Mouse (Mus musculus) heart, postnatal 0 days (tissue): ENCODE measurements around the gene Vcan. TPM values are rescaled to one million over a fixed set of nuclear protein-coding genes. Genes with fewer than 3 reads are reported as not detected.
A peak's percentile ranks its signal among the peaks of the same experiment; 100 is the strongest.

Source experiments
- ATAC-seq: fragments of 200-750 bp; cut with Nextera tagmentation; 2 replicates; pipeline ENCODE4 v1.8.0; 2017; ENCODE audit warnings: low read depth, moderate number of reproducible peaks, moderate library complexity; ENCODE audit not compliant: insufficient read depth
- DNase-seq: peaks from one replicate; pipeline ENCODE4 v3.0.0-alpha.2; 2016; ENCODE audit warnings: low spot score
- H3K27ac ChIP-seq: fragments of 300-500 bp; sonication (generic); 2 replicates; pipeline ENCODE4 v1.5.1; 2014; ENCODE audit warnings: low read depth, mild to moderate bottlenecking
- H3K27me3 ChIP-seq: fragments of 300-500 bp; sonication (generic); 2 replicates; pipeline ENCODE4 v1.6.1; 2014; ENCODE audit warnings: low read length, mixed read lengths; ENCODE audit not compliant: control insufficient read depth, insufficient read depth
- H3K36me3 ChIP-seq: fragments of 300-500 bp; sonication (generic); replicated peaks from 2 replicates; pipeline ENCODE4 v1.6.1; 2014; ENCODE audit warnings: low read length, mixed read lengths; ENCODE audit not compliant: control insufficient read depth, insufficient read depth
- H3K4me1 ChIP-seq: fragments of 300-500 bp; sonication (generic); 2 replicates; pipeline ENCODE4 v1.6.1; 2014; ENCODE audit warnings: antibody characterized with exemption; ENCODE audit not compliant: control insufficient read depth, insufficient read depth
- H3K4me2 ChIP-seq: fragments of 300-500 bp; sonication (generic); 2 replicates; pipeline ENCODE4 v1.6.1; 2014; ENCODE audit warnings: low read depth, mild to moderate bottlenecking, low read length, moderate library complexity
- H3K4me3 ChIP-seq: fragments of 300-500 bp; sonication (generic); 2 replicates; pipeline ENCODE4 v1.5.1; 2014; ENCODE audit warnings: low read depth, low read length
- H3K9ac ChIP-seq: fragments of 300-500 bp; sonication (generic); replicated peaks from 2 replicates; pipeline ENCODE4 v1.6.1; 2014; ENCODE audit warnings: low read depth, low read length, mixed read lengths
- H3K9me3 ChIP-seq: fragments of 300-500 bp; sonication (generic); replicated peaks from 2 replicates; pipeline ENCODE4 v1.6.1; 2016; ENCODE audit warnings: low read length; ENCODE audit not compliant: control insufficient read depth
- CTCF ChIP-seq: IDR thresholded peaks from 2 replicates; pipeline ENCODE4 v1.5.1; 2016; ENCODE audit warnings: antibody characterized with exemption, control low read depth, low read depth
- EP300 ChIP-seq: IDR thresholded peaks from 2 replicates; pipeline ENCODE4 v1.6.1; 2016; ENCODE audit warnings: antibody characterized with exemption, low read depth
- WGBS: fragments of 180-500 bp; shearing (Covaris S2); extraction: QIAGEN DNeasy Blood & Tissue Kit; methylation state at CpG from one replicate; pipeline ENCODE4 v1.1.7; 2014; 5-methylcytosine and 5-hydroxymethylcytosine counted together
- polyA plus RNA-seq: library from polyadenylated mRNA; unstranded; fragments of >200 nt; fragmentation: Nextera tagmentation; extraction: Ambion mirVana; gene quantifications from 2 replicates; pipeline ENCODE4 v1.2.1, GENCODE M21; 2015
- total RNA-seq: library from RNA; depleted of rRNA; stranded (reverse); fragments of >200 nt; gene quantifications from 2 replicates; pipeline ENCODE4 v1.2.3, GENCODE M21; 2014; ENCODE audit warnings: low replicate concordance

Gene Vcan
- total and polyA plus RNA-seq, 2 experiments from 2014 or later, result 14.7 to 41.4 TPM

GRCm38 (mm10) chr13:89738776-89739695 lies 3.3 kb downstream of the Vcan start:
- peaks cover 6% of the 10 kb centered on the region; the same call in 1 of the 2 replicates for H3K4me1 ChIP-seq
- WGBS, result 2% methylated on average over 31 of the region's 31 CpGs
- peak; percentile 90 for DNase-seq

DNA sequence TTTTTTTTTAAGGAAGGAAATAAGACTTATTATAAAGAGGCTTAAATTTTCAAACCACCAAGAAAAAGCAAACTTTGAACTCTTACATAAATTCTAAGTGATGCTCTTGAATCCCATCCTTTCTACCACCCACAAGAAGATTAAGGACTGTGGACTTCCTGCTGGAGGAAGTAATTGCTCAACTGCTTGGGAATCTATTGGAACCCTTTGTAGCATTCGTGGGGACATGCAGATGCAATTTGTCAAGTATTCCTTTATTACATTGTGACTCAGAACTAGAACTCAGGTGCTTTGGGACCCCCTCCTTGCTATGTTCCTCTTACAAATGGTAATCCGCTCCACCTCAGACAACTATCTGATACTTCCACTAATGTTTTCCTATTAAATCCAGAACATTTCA lies 4.0 kb downstream of the Vcan start:
- Histone ChIP-seq H3K4me2 (peak overlapping the region; percentile 88), H3K9ac (peak overlapping the region; percentile 49; the same call in 1 of the 2 replicates), H3K27me3 (no peaks in the 10 kb centered on the region), H3K27ac (peak overlapping the region; percentile 87), H3K36me3 (no peaks in the 10 kb centered on the region), H3K9me3 (no peaks in the 10 kb centered on the region), H3K4me3 (peak overlapping the region; percentile 66; the same call in 1 of the 2 replicates), H3K4me1 (peaks cover 6% of the 10 kb centered on the region; the same call in 1 of the 2 replicates)
- 50% methylated on average over 2 of the region's 2 CpGs for WGBS
- DNase-seq (no peak), ATAC-seq (no peak)
- TF ChIP-seq CTCF, result no peak

More at GRCm38 (mm10) chr13:89738776-89739695, 3.3 kb downstream of the Vcan start:
- peak; percentile 83 for ATAC-seq
- peak overlapping the region; percentile 66 for H3K4me3 ChIP-seq
- H3K9ac ChIP-seq, result peak overlapping the region; percentile 49
- no peaks in the 10 kb centered on the region for H3K27me3 ChIP-seq
- H3K4me2 ChIP-seq, result peak overlapping the region; percentile 88
- H3K9me3 ChIP-seq, result no peaks in the 10 kb centered on the region
- no peak for TF ChIP-seq CTCF
- TF ChIP-seq EP300, result no peak
- peak overlapping the region; percentile 87 for H3K27ac ChIP-seq
- no peaks in the 10 kb centered on the region for H3K36me3 ChIP-seq

DNA sequence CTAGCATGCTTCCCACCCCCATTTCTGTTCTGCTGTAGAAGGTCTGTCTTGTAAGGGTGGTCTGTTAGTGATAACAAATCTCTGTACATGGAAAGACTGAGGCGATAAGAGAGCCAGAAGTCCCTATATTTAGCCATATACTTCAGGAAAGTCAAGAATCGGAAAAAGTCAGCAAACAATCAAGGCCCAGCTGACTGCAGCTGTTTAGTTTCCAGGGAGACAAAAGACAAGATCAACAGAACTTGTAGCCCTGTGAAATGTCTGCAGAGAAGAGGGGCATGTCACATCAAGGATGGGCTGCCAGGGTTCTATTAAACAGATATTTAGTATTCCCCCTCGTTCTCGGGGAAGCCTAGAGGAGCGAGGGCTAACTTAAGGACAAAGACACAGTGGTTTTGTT lies 7.2 kb downstream of the Vcan start:
- 15% methylated on average over 5 of the region's 5 CpGs for WGBS
- ATAC-seq, result no peak
- no peaks in the 10 kb centered on the region for H3K36me3 ChIP-seq
- TF ChIP-seq CTCF (no peak), EP300 (no peak)
- no peak for DNase-seq
- H3K4me2 ChIP-seq, result no peak overlapping the region
- H3K4me3 ChIP-seq, result no peak overlapping the region
- no peaks in the 10 kb centered on the region for H3K9me3 ChIP-seq
- peak overlapping the region; percentile 16 for H3K27ac ChIP-seq
- no peaks in the 10 kb centered on the region; the same call in 1 of the 2 replicates for H3K4me1 ChIP-seq
- no peaks in the 10 kb centered on the region for H3K27me3 ChIP-seq
- H3K9ac ChIP-seq, result no peak overlapping the region

- H3K4me1 ChIP-seq, result peaks cover 4% of the 10 kb centered on the region; the same call in 1 of the 2 replicates
- WGBS, result 85% methylated on average over 2 of the region's 2 CpGs
- no peak overlapping the region for H3K9ac ChIP-seq
- DNase-seq (no peak), ATAC-seq (no peak)
- no peak for TF ChIP-seq CTCF
- TF ChIP-seq EP300, result no peak
- H3K27me3 ChIP-seq, result no peaks in the 10 kb centered on the region
- H3K4me2 ChIP-seq, result no peak overlapping the region
- H3K4me3 ChIP-seq, result no peak overlapping the region
- no peak overlapping the region for H3K27ac ChIP-seq
- H3K36me3 ChIP-seq, result peaks cover 8% of the 10 kb centered on the region
- no peaks in the 10 kb centered on the region for H3K9me3 ChIP-seq
Measured at GRCm38 (mm10) chr13:89726492-89726891, 15.8 kb downstream of the Vcan start.

DNA sequence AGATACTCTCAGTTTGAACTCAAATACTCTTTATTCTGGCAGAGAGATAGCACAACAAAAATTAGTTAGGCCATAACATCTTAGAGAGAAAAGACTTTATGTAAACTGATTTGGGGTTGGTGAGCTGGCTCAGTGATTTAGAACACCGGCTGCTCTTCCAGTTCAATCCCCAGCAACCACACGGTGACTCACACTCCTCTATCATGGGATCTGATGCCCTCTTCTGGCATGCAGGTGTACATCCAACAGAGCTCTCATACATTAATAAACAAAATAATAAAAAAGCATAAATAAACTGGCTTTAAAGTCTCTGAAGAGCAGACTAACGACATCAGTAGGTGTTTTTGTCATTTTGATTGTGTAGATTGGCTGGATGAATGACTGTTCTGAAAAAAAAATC lies 21.8 kb downstream of the Vcan start:
- no peak overlapping the region for H3K27ac ChIP-seq
- H3K4me3 ChIP-seq, result no peak overlapping the region
- no peaks in the 10 kb centered on the region for H3K27me3 ChIP-seq
- H3K4me2 ChIP-seq, result no peak overlapping the region
- H3K9ac ChIP-seq, result no peak overlapping the region
- ATAC-seq (no peak), DNase-seq (no peak)
- no peaks in the 10 kb centered on the region for H3K4me1 ChIP-seq
- WGBS, result 54% methylated on average over 3 of the region's 3 CpGs
- no peaks in the 10 kb centered on the region for H3K9me3 ChIP-seq
- TF ChIP-seq CTCF, result no peak
- TF ChIP-seq EP300, result no peak
- peaks cover 10% of the 10 kb centered on the region for H3K36me3 ChIP-seq
